Mouse (Mus musculus) myocyte (in vitro differentiated cells): ENCODE data around the gene Gmppb.

Source experiments
- CEBPB ChIP-seq: IDR thresholded peaks from 2 replicates; pipeline ENCODE4 v1.6.1; 2011; ENCODE audit warnings: mild to moderate bottlenecking, moderate library complexity; ENCODE audit not compliant: poor library complexity, insufficient read depth, severe bottlenecking
- E2F4 ChIP-seq: IDR thresholded peaks from one replicate; pipeline ENCODE4 v1.6.1; 2011; ENCODE audit warnings: mild to moderate bottlenecking, control low read depth, moderate library complexity; ENCODE audit not compliant: insufficient read depth
- MAX ChIP-seq: IDR thresholded peaks from one replicate; pipeline ENCODE4 v1.6.1; 2011; ENCODE audit warnings: low read depth, mild to moderate bottlenecking, control low read depth
- MYOD1 ChIP-seq, 3 experiments: IDR thresholded peaks; one replicate each; pipeline ENCODE4 v1.6.1; 2011; ENCODE audit warnings: control low read depth in 2 of 3, low read depth in 2 of 3, mild to moderate bottlenecking in 2 of 3, moderate library complexity in 1 of 3; ENCODE audit not compliant: insufficient read length in 2 of 3, control insufficient read depth in 1 of 3
- POLR2A ChIP-seq: IDR thresholded peaks from one replicate; pipeline ENCODE4 v1.6.1; 2011; ENCODE audit warnings: low read depth, mild to moderate bottlenecking, control low read depth, moderate library complexity; ENCODE audit not compliant: insufficient read length
- POLR2AphosphoS2 ChIP-seq: IDR thresholded peaks from one replicate; pipeline ENCODE4 v1.6.1; 2011; ENCODE audit warnings: low read depth, control low read depth; ENCODE audit not compliant: insufficient read length
- REST ChIP-seq: IDR thresholded peaks from one replicate; pipeline ENCODE4 v1.6.1; 2011; ENCODE audit warnings: mild to moderate bottlenecking, control low read depth, moderate library complexity; ENCODE audit not compliant: insufficient read depth, insufficient read length
- TCF12 ChIP-seq: IDR thresholded peaks from one replicate; pipeline ENCODE4 v1.6.1; 2011; ENCODE audit warnings: mild to moderate bottlenecking, control low read depth; ENCODE audit not compliant: poor library complexity, insufficient read depth, severe bottlenecking
- USF1 ChIP-seq: IDR thresholded peaks from one replicate; pipeline ENCODE4 v1.6.1; 2011; ENCODE audit warnings: low read depth, mild to moderate bottlenecking, control low read depth, moderate library complexity

GRCm38 (mm10) chr9:108055661-108056237 lies 6.7 kb downstream of the Gmppb start:
- TF ChIP-seq E2F4: no peak
- TF ChIP-seq MAX: no peak
- no peak for TF ChIP-seq REST
- no peak for TF ChIP-seq USF1
- TF ChIP-seq POLR2A: no peak
- TF ChIP-seq MYOD1 (IDR thresholded peaks at IDR 0.05; ENCODE audit: control insufficient read depth in 1 of 3, insufficient read length in 2 of 3, low read depth in 2 of 3): no peak
- no peak for TF ChIP-seq CEBPB
- peak; percentile 52 for TF ChIP-seq POLR2AphosphoS2
- no peak for TF ChIP-seq TCF12
